Comparison of ENCODE assay signal across 8 mouse cellular contexts in genomic region chr16:5351890-5352571, GRCm38 (mm10).
DNase-seq lines count a peak whose midpoint lies in the region; ATAC-seq and TF ChIP-seq lines count a peak whose summit lies in the region.

No protein-coding gene starts in this region.

- H3K9me3 ChIP-seq in forebrain, embryonic 10.5 days, result peaks cover 3% of the 10 kb centered on the region; the same call in 1 of the 2 replicates
- H3K9me3 ChIP-seq in forebrain, embryonic 15.5 days, result no peaks in the 10 kb centered on the region
- no peaks in the 10 kb centered on the region for H3K9me3 ChIP-seq in hindbrain, postnatal 0 days (ENCODE audit: low read length)
- no peaks in the 10 kb centered on the region for H3K9me3 ChIP-seq in liver, embryonic 14.5 days (ENCODE audit: control insufficient read depth, low read length)
- H3K9me3 ChIP-seq in neural tube, embryonic 12.5 days, result no peaks in the 10 kb centered on the region

- no peaks in the 10 kb centered on the region for H3K36me3 ChIP-seq in forebrain, embryonic 10.5 days (replicated peaks)
- no peaks in the 10 kb centered on the region for H3K36me3 ChIP-seq in forebrain, embryonic 15.5 days
- H3K36me3 ChIP-seq in hindbrain, postnatal 0 days (ENCODE audit: insufficient read depth, low read length), result no peaks in the 10 kb centered on the region
- no peaks in the 10 kb centered on the region for H3K36me3 ChIP-seq in liver, embryonic 14.5 days (replicated peaks; ENCODE audit: control insufficient read depth, insufficient read depth, low read depth)
- no peaks in the 10 kb centered on the region for H3K36me3 ChIP-seq in neural tube, embryonic 12.5 days

- no peak overlapping the region for H3K4me2 ChIP-seq in forebrain, embryonic 15.5 days (replicated peaks)
- 0 out of 2 replicates have a peak overlapping the region, but pooled peaks have one; percentile 13 for H3K4me2 ChIP-seq in hindbrain, postnatal 0 days (ENCODE audit: low read depth, low read length)
- no peak overlapping the region for H3K4me2 ChIP-seq in liver, embryonic 14.5 days (ENCODE audit: low read depth)
- peak overlapping the region; percentile 40 for H3K4me2 ChIP-seq in neural tube, embryonic 12.5 days (replicated peaks)

- no peak for TF ChIP-seq EP300 in liver, embryonic 14.5 days (IDR thresholded peaks at IDR 0.05; ENCODE audit: low read depth)

- peak; percentile 67 for DNase-seq in forebrain, embryonic 10.5 days (ENCODE audit: extremely low spot score, low spot score)
- DNase-seq in c-Kit-positive CD71-positive TER-119-positive erythroid progenitor cells, embryonic 14.5 days (ENCODE audit: low spot score), result peak; percentile 53
- DNase-seq in hindbrain, postnatal 0 days (ENCODE audit: low spot score), result no peak
- peak; percentile 28 to 52 (median 43) for DNase-seq in liver, embryonic 14.5 days (ENCODE audit: low read depth in 3 of 3, low spot score in 3 of 3)
- DNase-seq in right cerebral cortex, postnatal 4 days, result no peak
- DNase-seq in layer of hippocampus, postnatal 36 days, result no peak

- H3K9ac ChIP-seq in forebrain, embryonic 15.5 days (replicated peaks), result no peak overlapping the region
- H3K9ac ChIP-seq in hindbrain, postnatal 0 days (replicated peaks; ENCODE audit: low read length), result no peak overlapping the region
- no peak overlapping the region for H3K9ac ChIP-seq in liver, embryonic 14.5 days (replicated peaks)
- no peak overlapping the region for H3K9ac ChIP-seq in neural tube, embryonic 12.5 days

- no peak overlapping the region for H3K27ac ChIP-seq in forebrain, embryonic 10.5 days
- no peak overlapping the region for H3K27ac ChIP-seq in forebrain, embryonic 15.5 days (replicated peaks)
- H3K27ac ChIP-seq in hindbrain, postnatal 0 days, result no peak overlapping the region
- H3K27ac ChIP-seq in liver, embryonic 14.5 days, result no peak overlapping the region
- H3K27ac ChIP-seq in neural tube, embryonic 12.5 days, result no peak overlapping the region

- peaks cover 13% of the 10 kb centered on the region for H3K4me1 ChIP-seq in forebrain, embryonic 10.5 days
- 0 out of 2 replicates have a peak, but pooled peaks cover 2% of the 10 kb centered on the region for H3K4me1 ChIP-seq in forebrain, embryonic 15.5 days
- no peaks in the 10 kb centered on the region for H3K4me1 ChIP-seq in hindbrain, postnatal 0 days (ENCODE audit: insufficient read depth, low read length)
- peaks cover 0 to 3% of the 10 kb centered on the region in 2 experiments; a peak in 2 of 4 replicates for H3K4me1 ChIP-seq in liver, embryonic 14.5 days (replicated peaks; ENCODE audit: control insufficient read depth in 2 of 2, insufficient read depth in 2 of 2, low read length in 1 of 2)
- peaks cover 7% of the 10 kb centered on the region for H3K4me1 ChIP-seq in neural tube, embryonic 12.5 days

- TF ChIP-seq CTCF in hindbrain, postnatal 0 days (IDR thresholded peaks at IDR 0.05; ENCODE audit: low read depth), result no peak
- TF ChIP-seq CTCF in liver, embryonic 14.5 days (IDR thresholded peaks at IDR 0.05; ENCODE audit: low read depth), result no peak

- ATAC-seq in forebrain, embryonic 15.5 days (replicated peaks), result no peak
- 0 out of 2 replicates have a peak, but pooled peaks have one; percentile 43 for ATAC-seq in hindbrain, postnatal 0 days
- peak; percentile 71 for ATAC-seq in liver, embryonic 14.5 days (ENCODE audit: insufficient read depth)
- peak; percentile 57 for ATAC-seq in neural tube, embryonic 12.5 days (ENCODE audit: low FRiP score, low read depth)

- H3K4me3 ChIP-seq in forebrain, embryonic 10.5 days, result peak overlapping the region; percentile 5; the same call in 1 of the 2 replicates
- no peak overlapping the region for H3K4me3 ChIP-seq in forebrain, embryonic 15.5 days
- no peak overlapping the region for H3K4me3 ChIP-seq in hindbrain, postnatal 0 days (ENCODE audit: low read length)
- H3K4me3 ChIP-seq in liver, embryonic 14.5 days (ENCODE audit: insufficient read depth in 1 of 2, low read depth in 2 of 2, low read length in 2 of 2), result no peak overlapping the region
- H3K4me3 ChIP-seq in neural tube, embryonic 12.5 days, result 0 out of 2 replicates have a peak overlapping the region, but pooled peaks have one; percentile 1

- H3K27me3 ChIP-seq in forebrain, embryonic 10.5 days (ENCODE audit: poor library complexity, severe bottlenecking), result peaks cover 4% of the 10 kb centered on the region; the same call in 1 of the 2 replicates
- H3K27me3 ChIP-seq in forebrain, embryonic 15.5 days, result no peaks in the 10 kb centered on the region
- no peaks in the 10 kb centered on the region; the same call in 1 of the 2 replicates for H3K27me3 ChIP-seq in hindbrain, postnatal 0 days (ENCODE audit: insufficient read depth, low read length)
- H3K27me3 ChIP-seq in liver, embryonic 14.5 days (ENCODE audit: control insufficient read depth, insufficient read depth, low read length), result no peaks in the 10 kb centered on the region
- no peaks in the 10 kb centered on the region for H3K27me3 ChIP-seq in neural tube, embryonic 12.5 days (replicated peaks)

- 5% methylated on average over 18 of the region's 18 CpGs for WGBS in forebrain, embryonic 10.5 days
- WGBS in forebrain, embryonic 15.5 days, result 9% methylated on average over 18 of the region's 18 CpGs
- 5% methylated on average over 18 of the region's 18 CpGs for WGBS in hindbrain, postnatal 0 days
- 2% methylated on average over 18 of the region's 18 CpGs for WGBS in liver, embryonic 14.5 days (ENCODE audit: insufficient replicate concordance)
- WGBS in neural tube, embryonic 12.5 days, result 5% methylated on average over 18 of the region's 18 CpGs

Comparison
In these comparisons a context has a peak if more than half of its experiments do, and no peak if none do; other contexts are left out.
1. H3K4me3 ChIP-seq: peak in forebrain, embryonic 10.5 days (single experiment) and neural tube, embryonic 12.5 days (single experiment); none in forebrain, embryonic 15.5 days (single experiment), hindbrain, postnatal 0 days (single experiment) and liver, embryonic 14.5 days (0 of 2).
2. DNase-seq: peak in forebrain, embryonic 10.5 days (single experiment), c-Kit-positive CD71-positive TER-119-positive erythroid progenitor cells, embryonic 14.5 days (single experiment) and liver, embryonic 14.5 days (3 of 3); none in hindbrain, postnatal 0 days (single experiment), right cerebral cortex, postnatal 4 days (single experiment) and layer of hippocampus, postnatal 36 days (0 of 2).
3. H3K4me2 ChIP-seq: peak in hindbrain, postnatal 0 days (single experiment) and neural tube, embryonic 12.5 days (single experiment); none in forebrain, embryonic 15.5 days (single experiment) and liver, embryonic 14.5 days (single experiment).